Mouse (Mus musculus) kidney, adult 2 months (tissue): ENCODE results near the gene Emc9.

Experiments
- CTCF ChIP-seq: fragments of 200-500 bp; conservative IDR thresholded peaks from 2 replicates; pipeline ENCODE4 v1.5.1; 2011; ENCODE audit warnings: low read depth, mild to moderate bottlenecking, control low read depth, low read length, moderate library complexity, mixed read lengths; ENCODE audit not compliant: insufficient read depth, insufficient read length
- POLR2A ChIP-seq: fragments of 200-500 bp; IDR thresholded peaks from one replicate; pipeline ENCODE4 v1.6.1; 2011; ENCODE audit warnings: low read depth, low read length, control low read depth

- TF ChIP-seq CTCF = no peak
- no peak for TF ChIP-seq POLR2A
Observed at GRCm38 (mm10) chr14:55554635-55555034, 30.5 kb downstream of the Emc9 start.
